Mouse (Mus musculus) kidney, adult 8-10 months (tissue): ENCODE results near the gene Slc5a6.
"Not testable (repeated sequence)": the region's sequence is repeated elsewhere in the genome, so short reads cannot be mapped to it uniquely, and the experiment has no call there.

Experiments
- DNase-seq, 2 experiments: peaks; one replicate each; pipeline ENCODE4 v3.0.0; 2022

Gene Slc5a6

DNA sequence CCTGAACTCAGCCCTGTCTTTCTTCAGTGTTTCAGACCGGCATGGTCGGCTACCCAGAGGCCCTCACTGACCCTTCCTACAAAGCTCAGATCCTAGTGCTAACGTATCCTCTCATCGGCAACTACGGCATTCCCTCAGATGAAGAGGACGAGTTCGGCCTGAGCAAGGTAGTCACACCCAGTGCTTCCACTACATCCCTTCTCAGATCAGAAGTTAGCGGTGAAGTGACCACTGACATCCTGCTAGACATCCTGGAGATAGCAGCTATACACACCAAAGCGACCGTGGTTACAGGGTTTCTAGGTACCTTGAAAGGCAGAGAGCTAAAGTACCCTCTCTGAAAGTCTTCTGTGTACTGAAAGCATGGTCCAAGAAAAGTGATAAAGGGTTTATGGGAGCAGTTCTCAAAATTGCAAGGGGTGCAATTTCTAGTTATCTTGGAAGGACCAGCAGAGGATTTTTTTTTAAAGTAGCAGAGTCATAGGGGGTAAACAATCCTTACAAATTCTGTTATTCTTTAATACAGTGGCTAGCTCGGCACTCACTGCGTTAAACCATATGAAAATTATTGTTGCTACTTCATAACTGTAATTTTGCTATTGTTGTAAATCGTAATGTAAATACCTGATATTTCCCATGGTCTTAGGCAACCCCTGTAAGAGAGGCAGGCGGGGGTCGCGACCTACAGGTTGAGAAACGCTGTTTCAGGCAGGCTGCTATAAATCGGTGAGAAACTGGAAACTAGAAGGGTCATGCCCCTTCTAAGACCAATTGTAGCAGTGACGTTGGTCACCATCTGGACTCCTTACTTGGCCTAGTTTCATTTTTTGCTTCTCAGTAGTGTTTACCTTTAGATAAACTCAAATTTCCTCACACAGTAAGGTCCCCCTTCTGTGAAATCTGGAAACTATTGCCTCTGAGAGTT is 6.8 kb upstream of the Slc5a6 start:
- DNase-seq = peak in 1 of 2 experiments; percentile 9

GRCm38 (mm10) chr5:31054261-31055215 is 5.8 kb upstream of the Slc5a6 start, which contains the start of gene Cad:
Gene Cad, plus strand, starts transcription at chr5:31054780.
- peak; percentile 93 to 96 for DNase-seq

- not testable (repeated sequence) for DNase-seq
These were observed 5.0 kb upstream of the Slc5a6 start for GRCm38 (mm10) chr5:31053728-31054127.

DNA sequence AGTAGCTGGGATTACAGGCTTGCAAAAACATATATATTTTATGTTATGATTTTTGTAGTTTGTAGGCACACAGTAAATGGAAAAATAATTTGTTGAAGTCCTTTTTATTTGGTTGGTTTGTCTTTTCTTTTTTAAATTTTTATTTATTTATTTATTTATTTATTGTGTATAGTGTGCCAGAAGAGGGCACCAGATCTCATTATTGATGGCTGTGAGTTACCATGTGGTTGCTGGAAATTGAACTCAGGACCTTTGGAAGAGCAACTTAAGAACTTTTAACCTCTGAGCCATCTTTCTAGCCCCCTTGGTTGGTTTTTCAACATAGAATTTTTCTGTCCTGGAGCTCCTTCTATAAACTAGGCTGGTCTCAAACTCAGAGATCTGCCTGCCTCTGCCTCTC is 1.7 kb upstream of the Slc5a6 start:
- DNase-seq = no peak

DNA sequence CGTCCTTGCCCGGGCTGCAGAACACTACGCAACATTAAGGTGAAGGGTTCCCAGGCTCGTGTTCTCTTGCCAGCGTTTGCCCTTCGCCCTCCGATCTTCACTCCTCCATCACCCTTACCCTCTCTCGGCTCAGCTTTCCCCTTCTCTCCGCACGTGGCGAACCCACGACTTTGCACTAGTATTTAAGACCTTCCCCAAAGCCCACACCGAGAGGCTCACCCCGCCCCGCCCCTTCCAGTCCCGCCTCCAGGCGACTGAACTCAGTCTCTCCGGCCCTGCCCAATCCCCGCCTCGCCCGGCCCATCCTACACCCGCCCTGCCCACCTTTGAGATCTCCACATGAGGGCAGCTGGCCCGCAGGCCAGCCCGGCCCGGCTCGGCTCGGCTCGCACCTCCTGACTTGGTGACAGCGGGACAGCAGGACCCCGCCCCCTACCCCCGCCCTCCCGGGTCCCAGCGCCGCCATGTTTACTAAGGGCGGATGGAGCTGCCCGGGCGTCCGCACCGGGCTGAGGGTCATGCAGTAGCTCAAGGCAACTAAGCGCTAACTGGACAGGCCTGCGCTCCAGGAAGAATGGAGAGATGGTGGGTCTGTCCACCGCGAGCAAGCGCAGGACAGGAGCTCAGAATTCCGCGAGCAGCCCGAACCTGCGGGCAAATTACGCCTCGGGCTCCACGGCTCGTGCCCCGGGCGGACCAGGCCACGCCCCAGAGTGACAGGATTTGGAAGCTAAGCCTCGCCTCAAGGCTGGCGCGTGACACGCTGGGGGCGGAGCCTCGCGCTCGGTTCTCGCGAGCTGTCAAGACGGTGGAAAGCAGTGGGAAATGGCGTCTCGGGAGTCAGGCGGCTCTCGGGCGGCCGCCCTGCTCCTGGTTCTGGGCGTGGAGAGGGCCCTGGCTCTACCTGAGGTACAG is 619 bp downstream of the Slc5a6 start, which contains the start of gene Atraid:
Gene Atraid, plus strand, starts transcription at position 465 of the 915 bp plus-strand sequence.
- peak; percentile 98 to 99 for DNase-seq

DNA sequence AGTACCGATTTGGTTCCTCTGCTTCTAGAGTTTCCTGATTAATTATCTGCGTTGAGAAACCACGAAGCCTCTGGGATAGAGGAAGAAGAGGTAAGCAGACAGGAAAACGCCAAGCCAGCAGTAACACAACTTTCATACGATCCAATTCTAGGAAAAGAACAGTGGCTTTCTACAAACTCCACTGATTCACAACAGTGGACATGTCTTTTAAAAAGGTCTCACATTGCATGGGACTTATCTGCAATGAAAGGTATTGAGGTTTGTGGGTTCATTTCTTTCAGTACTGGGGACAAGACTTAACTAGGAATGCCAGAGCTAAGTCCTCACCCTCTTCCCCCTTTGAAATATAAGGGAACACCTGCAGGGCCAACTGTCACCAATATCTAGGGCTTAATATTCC is 1.6 kb downstream of the Slc5a6 start:
- no peak for DNase-seq

- DNase-seq = no peak
These were observed 2.3 kb downstream of the Slc5a6 start for GRCm38 (mm10) chr5:31046416-31046815.

DNA sequence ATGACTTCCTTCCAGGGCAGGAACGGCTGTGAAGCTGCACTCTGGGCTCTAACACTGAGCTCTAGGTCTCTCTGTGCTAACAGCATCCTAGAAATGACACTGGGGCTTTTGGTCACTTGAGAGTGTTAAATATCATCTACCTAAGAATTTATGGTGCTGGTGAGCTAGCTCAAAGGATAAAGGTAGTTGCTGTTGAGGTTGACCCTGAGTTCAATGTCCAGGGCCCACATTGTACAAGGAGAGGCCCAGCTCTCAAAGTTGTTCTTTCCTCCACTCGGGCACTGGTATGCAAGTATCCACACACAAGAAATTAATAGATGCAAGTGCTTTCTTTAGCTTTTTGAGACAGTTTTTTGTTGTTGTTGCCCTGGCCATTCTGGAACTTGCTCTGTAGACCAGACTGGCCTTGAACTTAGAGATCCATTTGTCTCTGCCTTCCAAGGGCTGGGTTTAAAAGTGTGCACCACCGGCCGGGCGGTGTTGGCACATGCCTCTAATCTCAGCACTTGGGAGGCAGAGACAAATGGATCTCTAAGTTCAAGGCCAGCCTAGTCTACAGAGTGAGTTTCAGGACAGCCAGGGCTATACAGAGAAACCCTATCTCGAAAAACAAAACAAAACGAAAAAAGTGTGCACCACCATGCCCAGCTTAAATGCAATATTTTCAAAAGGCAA is 10.4 kb downstream of the Slc5a6 start:
- DNase-seq = peak in 1 of 2 experiments; percentile 59

- DNase-seq = not testable (repeated sequence)
These were observed 12.2 kb downstream of the Slc5a6 start for GRCm38 (mm10) chr5:31036556-31036955.

GRCm38 (mm10) chr5:31034669-31035068 is 14.1 kb downstream of the Slc5a6 start:
- no peak for DNase-seq

- DNase-seq = no peak
These were observed 17.2 kb downstream of the Slc5a6 start for GRCm38 (mm10) chr5:31031508-31031907.

- DNase-seq = no peak
These were observed 17.8 kb downstream of the Slc5a6 start for GRCm38 (mm10) chr5:31030926-31031325.

- no peak for DNase-seq
These were observed 24.1 kb downstream of the Slc5a6 start for GRCm38 (mm10) chr5:31024641-31025040.

DNA sequence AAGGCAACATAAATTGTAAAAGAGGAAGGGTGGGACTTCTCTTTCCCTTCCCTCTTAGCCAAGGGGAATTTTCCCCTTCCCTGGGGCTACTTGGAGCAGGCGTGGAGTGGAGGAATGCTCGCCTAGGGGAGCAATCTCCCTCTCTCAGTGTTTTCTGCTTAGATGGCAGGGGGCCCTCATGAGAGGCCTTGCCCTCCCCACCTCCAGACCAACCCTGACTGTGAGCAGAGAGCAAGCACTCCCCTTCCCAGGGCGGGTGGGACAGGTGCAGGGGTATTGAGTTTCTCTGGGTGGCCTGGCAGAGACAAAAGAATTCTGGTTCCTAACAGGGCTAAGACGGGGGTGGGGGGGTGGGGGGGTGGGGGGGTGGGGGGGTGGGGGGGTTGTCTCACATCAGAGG is 25.5 kb downstream of the Slc5a6 start:
- DNase-seq = no peak

DNA sequence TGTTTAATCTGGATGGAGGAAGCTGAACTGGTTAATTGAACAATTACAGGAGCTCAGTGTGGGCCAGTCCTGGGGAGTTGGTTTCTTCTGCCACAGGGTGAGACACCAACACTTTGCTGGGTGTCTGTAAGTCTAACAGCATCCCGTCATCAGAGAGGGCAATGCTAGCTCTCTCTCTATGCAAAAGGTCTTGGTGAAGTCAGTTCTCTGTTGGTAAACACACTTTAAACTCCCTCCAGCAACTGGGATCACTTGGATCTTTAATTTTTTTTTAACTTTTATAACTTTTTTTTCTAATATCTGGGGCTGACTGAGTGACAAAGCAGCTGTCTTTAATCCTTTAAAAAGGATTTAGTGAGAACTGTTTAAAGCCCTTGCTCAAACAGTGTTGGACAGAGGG is 26.0 kb downstream of the Slc5a6 start:
- DNase-seq = no peak

- not testable (repeated sequence) for DNase-seq
These were observed 26.9 kb downstream of the Slc5a6 start for GRCm38 (mm10) chr5:31021790-31022189.

GRCm38 (mm10) chr5:31015913-31016312 is 32.8 kb downstream of the Slc5a6 start:
- no peak for DNase-seq

DNA sequence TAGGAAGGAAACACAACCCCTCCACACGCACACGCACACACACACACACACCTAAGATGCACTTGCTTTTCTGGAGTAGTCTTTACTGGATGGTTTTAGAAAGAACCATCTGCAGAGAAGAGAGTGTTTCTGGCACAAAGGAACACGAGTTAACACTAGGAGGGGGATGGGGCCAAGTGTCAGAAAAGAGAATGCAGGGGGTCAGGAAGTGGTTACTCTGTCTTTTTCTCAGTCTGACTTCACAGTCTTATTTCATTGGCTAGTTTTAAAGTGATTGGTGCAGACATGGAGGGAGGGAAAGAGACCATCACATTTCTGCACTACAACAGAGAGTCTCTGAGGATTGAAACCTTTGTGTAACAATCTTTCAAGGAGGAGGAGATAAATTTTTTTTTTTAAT is 36.0 kb downstream of the Slc5a6 start:
- no peak for DNase-seq

DNA sequence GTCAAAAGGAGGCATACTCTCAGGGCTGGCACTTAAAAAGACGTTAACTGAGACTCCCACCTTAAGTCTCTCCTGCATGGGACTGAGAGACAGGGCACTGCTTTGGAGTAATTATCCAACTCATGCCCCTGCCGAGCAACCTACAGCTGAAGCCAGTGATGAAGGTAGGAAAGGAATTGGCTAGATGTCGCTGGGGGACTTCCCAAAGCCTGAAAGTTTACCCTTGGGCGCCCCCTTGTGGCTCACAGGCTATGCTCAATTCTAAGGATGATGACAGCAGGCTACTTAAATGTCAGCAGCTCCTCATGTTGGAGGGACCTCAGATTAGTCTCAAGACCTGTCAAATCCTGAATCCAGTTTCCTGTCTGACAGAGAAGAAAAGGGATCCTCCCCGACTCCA is 44.5 kb downstream of the Slc5a6 start:
- DNase-seq = peak; percentile 73 to 91

- no peak for DNase-seq
These were observed 47.2 kb downstream of the Slc5a6 start for GRCm38 (mm10) chr5:31001560-31001959.

DNA sequence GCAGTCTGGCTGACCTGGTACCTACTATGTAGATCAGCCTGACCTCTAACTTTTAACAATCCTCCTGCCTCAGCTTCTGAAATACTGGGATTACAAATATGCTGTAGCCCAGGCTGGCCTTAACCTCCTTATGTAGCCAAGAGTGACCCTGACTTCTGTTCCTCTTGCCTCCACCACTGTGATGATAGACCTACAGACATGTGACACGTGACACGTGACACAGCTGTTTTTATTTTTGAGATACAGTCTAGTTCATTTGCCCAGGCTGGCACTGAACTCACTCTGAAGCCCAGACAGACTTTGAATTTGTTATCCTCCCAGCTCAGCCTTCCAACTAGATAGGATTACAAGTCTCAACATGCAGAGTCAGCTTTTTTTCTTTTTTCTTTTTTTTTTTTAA is 47.7 kb downstream of the Slc5a6 start:
- DNase-seq = no peak

- no peak for DNase-seq
These were observed 48.6 kb downstream of the Slc5a6 start for GRCm38 (mm10) chr5:31000122-31000521.
